Mouse (Mus musculus): ENCODE measurements around the gene Prl2c1. TPM values are rescaled to one million over a fixed set of nuclear protein-coding genes. Genes with fewer than 3 reads are reported as not detected.

Gene Prl2c1
- total RNA-seq (2017), result not detected in 2 replicates

DNA sequence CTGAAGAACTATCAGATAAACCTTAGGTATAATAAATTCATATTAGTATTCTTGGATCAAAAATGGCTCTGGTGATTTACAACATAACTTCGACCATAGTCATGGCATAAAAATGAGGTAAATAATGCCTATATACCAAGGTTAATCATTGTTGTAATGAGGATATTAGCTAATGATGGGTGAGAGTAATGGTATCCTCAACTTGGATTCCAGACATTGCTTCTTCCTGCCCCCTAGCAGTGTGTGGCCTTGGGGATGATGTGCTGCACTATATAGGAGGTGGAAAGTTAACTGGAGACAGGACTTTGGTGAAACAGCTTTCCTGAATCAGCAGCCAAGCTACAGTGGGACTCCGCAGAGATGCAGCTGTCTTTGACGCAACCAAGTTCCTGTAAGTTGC, at the start of gene Prl2c1:
Gene Prl2c1 (plus strand): TSS at position 301 of the 400 bp plus-strand sequence.
- ATAC-seq (replicated peaks; ENCODE audit: low read depth, poor library complexity, severe bottlenecking), result no peak

DNA sequence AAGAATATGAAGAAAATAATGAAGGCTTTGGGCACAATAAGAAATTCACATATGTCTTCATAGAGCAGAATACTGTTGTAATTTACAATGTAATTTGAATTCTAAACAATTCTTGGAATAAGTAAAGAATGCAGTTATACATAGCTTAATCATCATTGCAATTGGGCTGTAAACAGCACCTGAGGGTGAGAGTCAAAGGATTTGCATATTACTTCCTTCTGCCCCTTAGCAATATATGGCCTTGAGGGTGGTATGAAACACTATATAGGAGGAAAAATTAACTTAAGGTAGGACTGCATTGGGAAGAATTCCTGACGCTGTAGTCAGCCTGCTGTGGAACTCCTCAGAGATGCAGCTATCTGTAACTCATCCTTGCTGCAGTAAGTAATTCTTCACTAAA, 47.8 kb upstream of the Prl2c1 start, which contains the start of gene Prl2a1:
Gene Prl2a1 (plus strand): TSS at position 301 of the 400 bp plus-strand sequence.
- ATAC-seq (replicated peaks; ENCODE audit: low read depth, poor library complexity, severe bottlenecking), result no peak

DNA sequence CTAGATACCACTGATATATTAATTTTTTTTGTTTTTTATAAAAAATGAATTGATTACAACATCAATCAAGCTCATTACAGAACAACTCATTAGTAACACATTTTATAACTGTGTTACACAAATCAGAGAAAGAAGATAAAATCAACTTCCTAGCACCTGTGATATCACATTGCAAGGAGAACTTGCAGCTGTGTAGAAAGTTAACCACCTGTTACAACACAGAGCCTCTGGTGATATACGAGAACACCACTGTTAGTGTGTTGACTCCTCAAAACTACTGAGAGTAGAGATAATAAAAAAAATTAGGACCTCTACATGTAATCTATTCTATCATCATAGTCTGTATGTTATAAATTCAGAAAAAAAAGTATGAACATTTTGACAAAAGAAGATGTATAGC, 46.4 kb upstream of the Prl2c1 start:
- ATAC-seq (replicated peaks; ENCODE audit: low read depth, poor library complexity, severe bottlenecking), result no peak

DNA sequence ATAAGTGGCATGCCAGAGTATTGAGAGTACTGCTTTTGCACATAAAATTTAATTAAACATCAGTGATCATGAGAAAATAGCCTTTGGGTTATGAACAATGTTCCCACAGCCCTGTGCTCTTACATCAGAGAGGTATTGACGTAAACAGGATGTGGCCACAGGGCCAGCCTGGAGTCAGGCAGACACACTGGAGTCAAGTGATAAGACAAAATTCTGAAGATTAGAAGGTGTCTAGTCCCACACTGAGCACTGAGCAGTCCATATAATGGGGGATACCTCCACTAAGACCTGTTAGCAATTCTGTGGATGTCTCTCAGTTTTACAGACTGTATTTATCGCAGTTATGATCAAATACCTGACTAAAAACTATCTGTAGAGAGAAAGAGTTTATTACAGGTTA, 55.1 kb downstream of the Prl2c1 start:
- peak; percentile 87 for ATAC-seq (replicated peaks; ENCODE audit: low read depth, poor library complexity, severe bottlenecking)

Other genes starting within 250 kb of the Prl2c1 start
- not detected in 2 replicates for gene Prl7b1, start 238.8 kb upstream of the Prl2c1 start, total RNA-seq (2017)
- gene Prl7a1, start 206.8 kb upstream of the Prl2c1 start, total RNA-seq (2017), result not detected in 2 replicates
- gene Prl7a2, start 181.3 kb upstream of the Prl2c1 start, total RNA-seq (2017), result not detected in 2 replicates
- gene Prl7d1, start 132.6 kb upstream of the Prl2c1 start, total RNA-seq (2017), result not detected in 2 replicates
- gene Prl7c1, start 68.5 kb upstream of the Prl2c1 start, total RNA-seq (2017), result not detected in 2 replicates
- gene Prl2a1, start 47.7 kb upstream of the Prl2c1 start, total RNA-seq (2017), result not detected in 2 replicates
- not detected in 2 replicates for gene Prl4a1, start 166.9 kb downstream of the Prl2c1 start, total RNA-seq (2017)

Measured in common myeloid progenitor, adult 5-6 weeks (primary cell).